Mouse (Mus musculus): ENCODE results near the gene Arid3c.

Gene Arid3c

GRCm38 (mm10) chr4:41678863-41679262, 52.1 kb downstream of the Arid3c start:
- no peak for DNase-seq (ENCODE audit: low spot score in 2 of 2)

- DNase-seq (ENCODE audit: low spot score in 2 of 2), result no peak
Observed at GRCm38 (mm10) chr4:41677006-41677629, 53.8 kb downstream of the Arid3c start.

GRCm38 (mm10) chr4:41676248-41677005, 54.5 kb downstream of the Arid3c start:
- no peak for DNase-seq (ENCODE audit: low spot score in 2 of 2)

All from frontal cortex, postnatal 25 days (tissue).